8 mouse cellular contexts compared by ENCODE assay signal in genomic region chr11:98829091-98829775, GRCm38 (mm10). TPM values are rescaled to one million over a fixed set of nuclear protein-coding genes. Genes with fewer than 3 reads are reported as not detected.
DNase-seq lines count a peak whose midpoint lies in the region; ATAC-seq and TF ChIP-seq lines count a peak whose summit lies in the region.

No protein-coding gene starts in this region.

- H3K27ac ChIP-seq in liver, adult 2 months (replicated peaks; ENCODE audit: insufficient read depth, low read depth, low read length): no peak overlapping the region
- H3K27ac ChIP-seq in cortical plate, adult 2 months (ENCODE audit: insufficient read depth, low read length): no peak overlapping the region

- TF ChIP-seq CTCF in liver, adult 2 months (IDR thresholded peaks at IDR 0.05; ENCODE audit: low read depth, low read length): peak; percentile 65
- TF ChIP-seq CTCF in cortical plate, adult 2 months (IDR thresholded peaks at IDR 0.05; ENCODE audit: extremely low read depth, insufficient read depth, low read length): peak; percentile 92

- 66% methylated on average over 12 of the region's 12 CpGs for WGBS in liver, adult 2 months

- H3K4me3 ChIP-seq in liver, adult 2 months (ENCODE audit: insufficient read depth, low read depth, low read length): no peak overlapping the region
- no peak overlapping the region for H3K4me3 ChIP-seq in cortical plate, adult 2 months (ENCODE audit: insufficient read depth, low read length)

- H3K36me3 ChIP-seq in liver, adult 2 months (ENCODE audit: control insufficient read depth, insufficient read depth, low read length): peaks cover 64% of the 10 kb centered on the region

- peak; percentile 24; the same call in 1 of the 2 replicates for ATAC-seq in megakaryocyte-erythroid progenitor cell, adult 5-6 weeks (replicated peaks; ENCODE audit: low FRiP score, low TSS enrichment, poor library complexity, severe bottlenecking)

- no peaks in the 10 kb centered on the region for H3K4me1 ChIP-seq in liver, adult 2 months (ENCODE audit: control insufficient read depth, insufficient read depth, low read length)
- peaks cover 1% of the 10 kb centered on the region; the same call in 1 of the 2 replicates for H3K4me1 ChIP-seq in cortical plate, adult 2 months (ENCODE audit: control insufficient read depth, insufficient read depth, low read length)

- TF ChIP-seq POLR2A in liver, adult 2 months (IDR thresholded peaks at IDR 0.05; ENCODE audit: extremely low read depth, insufficient read depth, low read length): no peak
- no peak for TF ChIP-seq POLR2A in cortical plate, adult 2 months (IDR thresholded peaks at IDR 0.05; ENCODE audit: extremely low read depth, insufficient read depth, low read length)

- DNase-seq in adrenal gland, postnatal 10 days: peak; percentile 49
- no peak for DNase-seq in adrenal gland, adult 8-10 months
- DNase-seq in liver, adult 2 months (ENCODE audit: extremely low read depth, low read depth, low spot score): peak; percentile 26
- DNase-seq in liver: no peak
- DNase-seq in ovary, adult 18-20 months (ENCODE audit: low spot score): no peak
- DNase-seq in urinary bladder, postnatal 10 days (ENCODE audit: low spot score): no peak

- H3K9ac ChIP-seq in liver, adult 2 months (ENCODE audit: low read depth, low read length): no peak overlapping the region

- H3K79me2 ChIP-seq in liver, adult 2 months (ENCODE audit: control insufficient read depth, insufficient read depth, low read length): no peaks in the 10 kb centered on the region

- H3K27me3 ChIP-seq in liver, adult 2 months (ENCODE audit: control insufficient read depth, insufficient read depth, low read length): no peaks in the 10 kb centered on the region

RNA-seq across cellular contexts. Expression of gene Rapgefl1, which starts 7.4 kb away (rescaled TPM):
- 1 to 10 TPM in 1 of 2 experiments, under 1 TPM in 1; 0.93 to 1.6 TPM for total RNA-seq in adrenal gland, postnatal 10 days (2021)
- 1 to 10 TPM in 2 of 4 experiments, under 1 TPM in 2; 0.55 to 1.8 (median 1.0) TPM for total RNA-seq in adrenal gland, adult 8-10 months (2022)
- total RNA-seq in liver, adult 2 months (2014; rRNA removed): 0.13 and 0.18 TPM in 2 replicates
- 1.4 and 1.9 TPM in 2 replicates for polyA plus RNA-seq in liver, adult 2 months (2012; rRNA removed)
- 153 and 181 TPM in 2 replicates for polyA plus RNA-seq in cortical plate, adult 2 months (2012; rRNA removed)
- total RNA-seq in megakaryocyte-erythroid progenitor cell, adult 5-6 weeks (2014; fragmentation: Nextera tagmentation): 2.2 TPM in 1 of 2 replicates, not detected in the other
- 1.7 TPM in 1 of 2 replicates, not detected in the other for total RNA-seq in megakaryocyte-erythroid progenitor cell, adult 5-6 weeks (2017)

RNA-seq across cellular contexts. Expression of gene Casc3, which starts 24.5 kb away (rescaled TPM):
- 10 to 100 TPM; 31.9 to 35.7 TPM for total RNA-seq in adrenal gland, postnatal 10 days (2021)
- 10 to 100 TPM; 34.3 to 47.2 (median 41.6) TPM for total RNA-seq in adrenal gland, adult 8-10 months (2022)
- 3.6 and 6.6 TPM in 2 replicates for total RNA-seq in liver, adult 2 months (2014; rRNA removed)
- 11.2 and 12.5 TPM in 2 replicates for polyA plus RNA-seq in liver, adult 2 months (2012; rRNA removed)
- polyA plus RNA-seq in cortical plate, adult 2 months (2012; rRNA removed): 44.9 and 47.4 TPM in 2 replicates
- 47.6 and 51.8 TPM in 2 replicates for total RNA-seq in megakaryocyte-erythroid progenitor cell, adult 5-6 weeks (2014; fragmentation: Nextera tagmentation)
- total RNA-seq in megakaryocyte-erythroid progenitor cell, adult 5-6 weeks (2017): 37.4 and 53.5 TPM in 2 replicates

RNA-seq across cellular contexts. Expression of gene Msl1, which starts 33.9 kb away (rescaled TPM):
- total RNA-seq in adrenal gland, postnatal 10 days (2021): 10 to 100 TPM; 79.4 to 88.6 TPM
- 10 to 100 TPM; 93.5 to 98.5 (median 93.7) TPM for total RNA-seq in adrenal gland, adult 8-10 months (2022)
- 15.5 and 17.7 TPM in 2 replicates for total RNA-seq in liver, adult 2 months (2014; rRNA removed)
- polyA plus RNA-seq in liver, adult 2 months (2012; rRNA removed): 17.0 and 17.2 TPM in 2 replicates
- polyA plus RNA-seq in cortical plate, adult 2 months (2012; rRNA removed): 119 and 131 TPM in 2 replicates
- 58.6 and 74.8 TPM in 2 replicates for total RNA-seq in megakaryocyte-erythroid progenitor cell, adult 5-6 weeks (2014; fragmentation: Nextera tagmentation)
- total RNA-seq in megakaryocyte-erythroid progenitor cell, adult 5-6 weeks (2017): 57.8 and 68.3 TPM in 2 replicates

RNA-seq across cellular contexts. Expression of gene Wipf2, which starts 34.2 kb away (rescaled TPM):
- total RNA-seq in adrenal gland, postnatal 10 days (2021): 10 to 100 TPM; 13.3 to 15.4 TPM
- total RNA-seq in adrenal gland, adult 8-10 months (2022): 10 to 100 TPM; 20.4 to 26.7 (median 23.5) TPM
- 1.5 and 1.9 TPM in 2 replicates for total RNA-seq in liver, adult 2 months (2014; rRNA removed)
- polyA plus RNA-seq in liver, adult 2 months (2012; rRNA removed): 3.1 TPM in 2 replicates
- polyA plus RNA-seq in cortical plate, adult 2 months (2012; rRNA removed): 35.2 and 36.5 TPM in 2 replicates
- 23.5 and 26.9 TPM in 2 replicates for total RNA-seq in megakaryocyte-erythroid progenitor cell, adult 5-6 weeks (2014; fragmentation: Nextera tagmentation)
- 3.6 and 4.4 TPM in 2 replicates for total RNA-seq in megakaryocyte-erythroid progenitor cell, adult 5-6 weeks (2017)

RNA-seq across cellular contexts. Expression of gene Nr1d1, which starts 54.1 kb away (rescaled TPM):
- total RNA-seq in adrenal gland, postnatal 10 days (2021): 10 to 100 TPM; 15.1 to 59.6 TPM
- 100 to 1,000 TPM; 140 to 286 (median 201) TPM for total RNA-seq in adrenal gland, adult 8-10 months (2022)
- total RNA-seq in liver, adult 2 months (2014; rRNA removed): 19.0 and 45.4 TPM in 2 replicates
- polyA plus RNA-seq in liver, adult 2 months (2012; rRNA removed): 75.4 and 106 TPM in 2 replicates
- polyA plus RNA-seq in cortical plate, adult 2 months (2012; rRNA removed): 153 and 156 TPM in 2 replicates
- total RNA-seq in megakaryocyte-erythroid progenitor cell, adult 5-6 weeks (2014; fragmentation: Nextera tagmentation): 4.1 and 8.0 TPM in 2 replicates
- 0.34 and 1.3 TPM in 2 replicates for total RNA-seq in megakaryocyte-erythroid progenitor cell, adult 5-6 weeks (2017)

Comparison
In these comparisons a context has a peak if more than half of its experiments do, and no peak if none do; other contexts are left out.
1. DNase-seq: peak in adrenal gland, postnatal 10 days (single experiment) and liver, adult 2 months (single experiment); none in adrenal gland, adult 8-10 months (single experiment), liver (single experiment), ovary, adult 18-20 months (single experiment) and urinary bladder, postnatal 10 days (single experiment).